Mouse (Mus musculus) telencephalon, adult 2 months (tissue): ENCODE measurements around the gene Glud1.
A peak's percentile ranks its signal among the peaks of the same experiment; 100 is the strongest.

Experiments
- DNase-seq: peaks from one replicate; pipeline ENCODE4 v3.0.0-alpha.2; 2011; ENCODE audit warnings: low read depth, low spot score

The Glud1 gene

DNA sequence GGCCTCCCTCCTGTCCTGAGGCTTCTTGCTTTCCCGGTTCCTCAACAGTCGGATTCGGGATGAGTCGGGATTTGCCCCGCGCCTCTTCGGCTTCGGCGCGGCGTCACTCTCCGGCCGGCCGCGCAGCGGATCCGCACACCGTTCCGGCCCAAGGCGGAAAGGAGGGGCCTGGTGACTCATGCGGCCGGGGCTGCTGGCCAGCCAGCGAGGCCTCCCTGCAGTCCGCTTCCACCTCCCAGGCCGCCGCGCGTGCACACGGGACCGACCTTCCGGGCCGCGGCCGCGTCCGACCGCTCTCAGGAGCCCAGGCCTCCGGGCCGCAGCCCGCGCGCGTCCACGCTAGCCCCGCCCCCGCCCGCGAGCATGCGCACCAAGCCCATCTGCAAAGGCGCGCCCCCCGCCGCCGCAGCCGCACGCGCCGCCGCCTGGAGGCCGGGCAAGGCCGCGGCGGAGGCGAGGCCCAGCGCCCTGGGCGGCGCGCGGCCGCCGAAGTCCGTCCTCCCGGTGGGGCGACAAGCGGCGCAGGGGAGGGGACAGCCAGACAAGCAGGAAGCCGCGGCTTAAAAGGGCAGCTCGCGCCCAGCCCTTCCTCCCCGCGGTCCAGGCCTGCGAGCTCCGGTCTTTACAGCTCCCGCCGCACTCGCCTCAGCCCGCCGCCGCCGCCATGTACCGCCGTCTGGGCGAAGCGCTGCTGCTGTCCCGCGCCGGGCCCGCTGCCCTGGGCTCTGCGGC lies at the start of gene Glud1, which contains the start of gene Shld2:
Gene Glud1, plus strand, starts transcription at position 494 of the 732 bp plus-strand sequence.
Gene Shld2, minus strand, starts transcription at position 260 of the 732 bp plus-strand sequence.
- DNase-seq, result peak; percentile 84

DNA sequence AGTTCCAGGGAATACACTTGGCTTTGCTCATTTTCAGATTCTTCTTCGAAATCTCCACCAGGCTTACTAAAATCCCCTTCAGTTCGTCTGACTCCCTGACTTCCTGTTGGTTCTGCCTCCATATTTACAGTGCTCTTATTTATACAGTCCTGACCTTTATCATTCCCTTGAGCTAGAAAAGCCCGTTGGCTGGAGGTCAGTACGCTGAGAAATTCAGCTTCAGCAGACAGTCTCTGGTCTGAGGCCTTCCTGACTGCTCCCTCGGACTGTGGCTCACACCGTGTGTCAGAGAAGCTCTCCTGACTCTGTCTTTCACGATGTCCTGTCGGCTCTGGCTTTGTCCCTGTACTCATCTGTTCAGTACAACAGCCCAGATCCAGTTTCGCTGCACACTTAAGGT lies 42.5 kb upstream of the Glud1 start:
- DNase-seq, result no peak

DNA sequence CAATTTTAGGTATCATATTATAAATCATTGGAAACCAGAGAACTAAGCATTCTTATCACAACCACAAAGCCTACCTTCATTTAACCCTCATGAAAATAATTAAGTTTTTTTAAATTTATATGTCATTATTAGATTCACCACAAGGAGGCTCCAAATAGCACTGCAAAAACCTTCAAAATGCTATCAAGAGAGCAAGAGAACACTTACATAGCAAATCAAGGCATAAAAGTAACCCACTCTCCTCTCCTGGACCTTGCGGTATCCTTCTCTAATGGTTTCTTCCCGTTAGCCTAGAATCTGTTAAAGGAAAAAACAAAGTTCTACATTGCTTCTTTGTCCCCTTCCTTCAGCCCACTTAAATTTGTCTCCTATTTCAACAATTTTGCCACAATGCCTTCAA lies 37.2 kb upstream of the Glud1 start:
- DNase-seq, result peak; percentile 8

DNA sequence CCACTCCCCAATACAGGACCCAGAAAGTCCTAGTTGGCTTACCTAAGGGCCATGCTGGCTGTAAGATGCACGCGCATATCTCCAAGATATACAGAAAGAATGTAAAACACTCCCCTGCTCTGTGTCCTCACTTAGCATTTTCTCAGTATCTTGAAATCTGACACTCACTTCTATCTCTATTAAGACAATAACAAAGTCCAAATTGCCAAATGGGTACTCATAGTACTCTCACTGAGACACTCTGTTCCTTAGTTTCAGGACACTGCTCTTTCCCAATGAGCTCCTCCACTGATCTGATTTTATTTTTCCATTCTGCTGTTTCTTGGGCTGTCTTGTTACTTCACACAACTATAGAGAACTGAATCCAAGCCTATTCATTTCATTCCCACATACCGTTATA lies 36.4 kb upstream of the Glud1 start:
- DNase-seq, result no peak

DNA sequence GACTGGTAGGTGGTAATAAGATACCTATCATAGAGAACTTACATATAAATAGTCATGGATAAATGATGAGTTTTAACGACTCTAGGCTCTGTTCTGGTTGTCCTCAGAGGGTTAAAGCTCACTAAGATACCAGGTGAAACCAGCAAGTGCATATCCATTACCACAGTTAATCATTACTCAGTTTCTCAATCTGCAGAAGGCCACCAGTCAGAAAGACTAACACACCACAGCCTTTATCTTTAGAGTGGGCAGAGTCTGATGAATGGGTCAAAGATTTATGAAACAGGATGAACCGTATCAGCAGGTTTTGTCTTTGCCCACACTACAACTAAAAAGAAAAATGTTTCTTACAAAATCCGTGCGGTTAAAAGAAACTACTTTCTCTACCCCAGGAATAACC lies 35.3 kb upstream of the Glud1 start:
- no peak for DNase-seq

DNA sequence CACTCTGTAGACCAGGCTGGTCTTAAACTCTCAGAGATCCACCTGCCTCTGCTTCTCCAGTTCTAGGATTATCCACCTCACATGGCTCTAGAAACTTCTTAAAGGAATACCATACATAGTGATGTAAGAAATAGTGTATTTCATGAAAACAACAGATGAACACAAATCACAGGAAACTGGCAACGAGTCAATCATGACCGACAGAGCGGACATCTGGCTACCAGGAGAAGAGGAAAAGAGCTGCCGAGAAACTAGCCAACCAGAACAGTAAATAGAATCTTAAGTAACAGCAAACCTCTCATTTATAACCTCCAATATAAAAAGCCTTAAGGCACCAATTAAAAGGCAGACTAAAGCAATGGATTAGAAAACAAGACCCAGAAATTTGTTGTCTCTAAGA lies 30.8 kb upstream of the Glud1 start:
- no peak for DNase-seq

DNA sequence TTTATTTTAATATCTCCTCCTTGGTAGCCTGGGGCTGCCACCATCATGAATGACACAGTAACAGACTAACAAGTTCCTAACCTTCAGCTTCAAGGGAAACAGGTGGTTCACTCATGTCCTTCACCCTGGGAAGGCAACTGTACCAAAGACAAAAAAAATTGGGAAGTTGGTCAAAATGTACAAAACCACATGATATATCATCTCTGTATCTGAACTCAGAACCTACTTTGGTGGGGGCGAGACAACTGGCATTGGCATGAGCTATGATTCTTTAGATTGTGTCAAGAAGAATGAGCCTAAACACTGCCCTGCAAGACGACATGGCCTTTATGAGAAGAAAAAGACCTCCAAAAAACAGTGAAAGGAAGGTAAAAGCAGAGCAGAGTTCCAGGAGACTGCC lies 29.7 kb upstream of the Glud1 start:
- DNase-seq, result no peak

DNA sequence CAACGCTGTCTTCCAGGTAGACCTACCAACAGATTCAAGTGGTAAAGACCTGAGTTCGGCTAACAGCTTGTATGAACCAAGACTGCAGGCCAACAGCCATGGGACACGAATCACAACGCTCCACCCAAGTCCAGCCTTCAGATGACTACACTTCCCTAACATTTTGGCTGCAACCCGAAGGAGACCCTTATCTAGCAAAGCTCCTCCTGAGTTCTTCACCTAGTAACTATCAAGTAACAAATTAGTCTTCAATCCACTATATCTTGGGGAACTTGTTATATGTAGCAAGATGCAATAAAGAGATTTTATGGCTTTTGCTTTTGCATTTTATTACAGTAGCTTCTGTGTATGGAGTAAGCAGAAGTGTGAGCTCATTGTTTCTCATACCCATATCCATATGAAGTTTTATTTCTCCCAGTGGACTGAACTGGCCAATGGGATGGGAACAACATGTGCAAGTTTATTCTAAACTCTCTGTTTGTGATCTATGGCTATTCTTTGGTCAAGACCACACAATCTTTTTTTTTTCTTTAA lies 28.7 kb upstream of the Glud1 start:
- DNase-seq, result no peak

DNA sequence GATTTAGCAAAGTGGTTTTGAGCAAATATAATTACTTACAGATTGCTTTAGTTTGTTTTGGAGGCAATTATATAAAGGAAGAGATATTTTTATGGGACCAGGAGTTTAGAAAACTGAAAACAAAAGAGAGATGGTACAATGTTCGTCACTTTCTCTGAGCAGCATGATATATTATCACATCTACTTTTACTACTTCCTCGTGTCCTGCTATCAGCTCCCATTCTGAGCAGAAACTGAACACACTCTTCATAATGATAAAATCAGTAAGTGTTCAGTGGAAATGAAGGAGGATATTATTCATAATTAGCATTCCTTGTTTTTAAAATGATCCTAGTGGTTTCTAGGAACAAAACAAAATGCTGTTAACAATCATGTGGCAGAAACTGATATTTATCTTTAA lies 22.1 kb upstream of the Glud1 start:
- no peak for DNase-seq

DNA sequence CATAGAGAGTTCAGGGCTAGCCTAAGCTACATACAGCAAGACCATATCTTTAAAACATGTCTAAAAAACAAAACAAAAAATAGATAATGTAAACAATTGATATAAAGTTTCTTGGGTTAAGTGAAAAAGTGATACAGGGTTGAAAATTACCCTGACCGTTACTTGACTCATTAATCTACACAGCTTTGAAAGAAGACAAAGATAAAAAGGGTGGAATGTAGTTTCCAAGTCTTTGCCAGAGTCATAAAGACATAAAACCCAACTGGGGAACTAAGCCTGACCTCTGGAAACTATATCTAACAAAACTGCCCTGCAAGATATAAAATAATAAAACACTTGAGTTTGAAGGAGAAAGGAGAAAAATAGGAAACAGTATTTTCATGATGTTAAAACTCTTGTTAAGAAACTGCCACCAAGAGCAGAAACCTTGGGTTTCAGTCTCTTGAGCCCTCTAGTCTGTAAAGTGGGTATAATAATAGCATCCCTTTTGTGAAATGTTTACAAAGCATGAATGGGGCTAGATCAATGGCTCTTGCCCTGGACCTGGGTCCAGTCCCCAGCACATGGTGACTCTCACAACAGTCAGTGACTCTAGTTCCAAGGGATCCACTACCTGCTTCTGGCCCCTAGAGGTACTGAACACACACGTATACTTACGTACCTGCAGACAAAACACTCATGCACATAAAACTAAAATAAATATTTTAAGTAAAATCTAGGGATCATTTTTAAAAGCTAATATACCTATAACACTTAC lies 21.1 kb upstream of the Glud1 start:
- no peak for DNase-seq

DNA sequence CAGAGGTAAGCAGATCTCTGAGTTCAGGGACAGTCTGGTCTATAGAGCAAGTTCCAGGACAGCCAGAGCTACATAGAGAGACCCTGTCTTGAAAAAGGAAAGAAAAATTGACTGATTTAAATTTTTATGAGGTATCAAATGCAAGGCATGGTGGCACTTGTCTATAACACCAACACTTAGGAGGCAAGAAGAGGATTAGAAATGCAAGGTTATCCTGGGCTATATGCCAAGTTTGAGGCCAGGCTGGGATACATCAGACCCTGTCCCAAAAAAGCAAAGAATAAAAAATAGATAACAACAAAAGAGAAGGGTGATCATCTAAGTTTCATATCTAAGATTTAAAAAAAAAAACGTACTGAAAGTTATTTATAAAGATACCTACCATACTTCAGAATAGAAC lies 20.3 kb upstream of the Glud1 start:
- no peak for DNase-seq

DNA sequence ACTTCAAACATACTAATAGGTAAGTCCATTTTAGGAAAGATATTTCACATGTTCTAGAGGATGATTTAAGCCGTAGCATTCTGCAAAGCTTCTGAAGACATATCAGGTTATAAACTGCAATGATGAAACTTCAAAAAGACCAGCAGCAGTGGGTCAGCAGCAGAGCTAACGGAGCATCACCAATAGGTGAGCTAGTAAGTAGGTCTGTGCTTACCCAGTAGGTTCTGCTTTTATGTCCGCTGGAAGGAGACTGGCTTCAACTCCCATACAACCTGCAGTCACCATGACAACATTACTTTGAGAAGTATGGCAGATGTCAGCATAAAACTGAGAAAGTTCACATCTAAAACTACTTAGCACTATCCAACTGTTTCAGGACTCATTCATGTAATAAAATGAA lies 16.9 kb upstream of the Glud1 start:
- DNase-seq, result no peak

DNA sequence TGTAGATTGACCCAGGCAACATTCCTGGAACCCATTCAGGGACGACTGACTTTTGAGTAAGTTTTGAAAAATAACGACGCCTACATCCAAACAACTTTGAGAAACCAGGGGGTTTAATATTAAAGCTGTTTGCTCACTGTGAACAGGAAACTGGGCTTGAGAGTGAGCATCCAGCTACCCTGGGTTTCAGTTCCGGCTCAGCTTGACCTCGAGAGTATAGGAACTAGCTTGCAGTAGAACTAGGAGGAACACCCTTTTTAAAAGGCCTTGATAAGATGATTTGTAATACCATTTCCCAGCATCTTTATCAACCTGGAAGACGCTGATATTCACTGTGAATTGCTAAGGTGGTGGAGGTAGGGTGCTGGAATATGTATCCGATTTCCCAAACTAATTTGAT lies 14.2 kb upstream of the Glud1 start:
- no peak for DNase-seq

DNA sequence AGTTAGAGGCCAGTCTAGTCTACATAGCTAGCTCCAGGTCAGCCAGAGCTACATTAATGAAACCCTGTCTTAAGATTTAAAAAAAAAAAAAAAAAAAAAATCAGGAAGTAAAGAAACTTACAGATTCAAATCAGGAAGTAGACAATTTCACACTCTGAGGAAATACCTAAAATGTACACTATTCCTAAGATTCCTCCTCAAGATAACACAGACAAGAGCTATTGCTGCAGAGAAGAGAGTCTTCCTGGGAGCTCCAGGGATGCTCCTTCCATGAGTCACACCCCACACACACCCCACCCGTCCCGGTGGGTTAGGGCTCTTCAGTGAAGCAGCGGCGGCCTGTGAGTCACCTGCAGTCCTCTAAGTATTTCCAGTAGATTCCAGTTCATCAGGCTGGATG lies 13.5 kb upstream of the Glud1 start:
- DNase-seq, result no peak

DNA sequence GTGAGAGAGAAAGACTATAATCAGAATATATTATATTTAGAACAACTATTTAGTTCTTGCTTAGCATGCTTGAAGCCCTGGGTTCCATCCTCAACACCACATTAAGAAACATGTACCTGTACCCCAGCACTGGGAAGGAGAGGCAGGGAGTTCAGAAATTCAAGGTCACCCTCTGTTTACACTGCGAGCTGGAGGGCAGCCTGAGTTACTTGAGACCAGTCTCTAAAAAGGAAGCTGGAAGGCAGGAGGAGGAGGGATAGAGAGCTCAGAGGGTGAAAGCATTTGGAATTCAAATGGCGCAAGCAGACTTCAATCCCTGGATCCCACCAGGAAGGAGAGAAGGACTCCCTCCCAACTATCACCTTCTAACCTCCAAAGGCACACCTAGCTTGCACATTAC lies 12.9 kb upstream of the Glud1 start:
- no peak for DNase-seq

DNA sequence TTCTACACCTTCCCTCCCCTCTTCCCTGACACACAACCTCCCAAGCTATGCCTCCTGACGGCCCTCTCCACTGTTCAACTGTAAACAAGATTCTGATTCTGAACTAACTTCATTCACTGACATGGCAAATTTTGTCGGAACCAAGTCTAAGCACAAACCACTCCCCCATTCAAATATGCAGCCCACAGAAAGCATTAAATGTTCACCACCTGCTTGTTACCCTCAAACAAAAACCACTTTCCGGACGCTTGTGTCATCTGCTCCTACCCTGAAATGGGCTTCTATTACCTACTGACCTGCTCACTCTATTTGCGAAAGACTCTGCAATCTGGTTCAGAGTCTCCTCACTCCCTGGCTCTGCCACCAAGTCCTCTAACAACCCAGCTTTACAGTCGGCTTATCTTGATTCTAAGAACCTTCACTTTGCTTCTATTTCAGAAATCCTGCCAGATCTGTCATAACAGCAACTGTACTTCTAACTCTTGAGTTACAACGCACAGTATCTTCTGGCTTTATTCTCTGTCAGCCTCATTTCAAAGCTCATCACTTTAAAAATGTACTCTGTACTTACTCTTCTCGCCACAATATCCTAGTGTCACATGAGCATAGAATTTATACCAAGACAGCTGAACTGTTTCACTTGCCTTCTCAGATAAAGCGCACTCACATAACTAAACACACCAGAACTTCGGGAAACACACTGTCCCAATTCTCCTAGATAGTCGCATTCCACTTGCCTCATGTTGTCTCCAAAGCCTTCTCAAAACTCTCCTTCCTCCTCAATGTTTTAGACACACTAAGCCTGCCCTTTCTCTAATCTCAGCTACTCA lies 11.4 kb upstream of the Glud1 start:
- no peak for DNase-seq

DNA sequence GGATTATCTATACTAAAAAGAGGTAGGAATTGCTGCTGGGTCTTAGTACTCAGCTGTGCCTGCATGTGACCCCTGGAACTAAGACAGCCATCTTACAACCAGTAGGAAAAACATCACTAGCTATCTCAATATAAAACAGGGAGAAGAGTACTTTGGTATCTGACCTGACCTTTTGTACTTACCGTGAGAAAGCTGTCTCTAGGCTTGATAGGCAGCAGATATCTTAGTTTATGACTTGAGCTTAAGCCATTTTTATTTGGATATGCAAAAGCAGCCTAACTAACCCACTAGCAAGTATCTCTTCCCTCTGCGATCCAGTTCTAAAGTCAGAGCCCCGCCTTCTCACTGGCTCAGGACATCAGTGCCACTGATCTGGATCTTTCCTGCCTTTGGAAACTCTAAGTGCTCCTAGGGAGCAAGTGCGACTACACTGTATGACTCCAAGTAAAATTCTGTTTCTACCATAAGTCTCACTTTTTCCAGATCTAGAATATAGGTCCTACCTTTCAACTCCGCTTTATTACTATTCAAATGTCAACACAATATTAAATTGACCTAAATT lies 7.8 kb upstream of the Glud1 start:
- DNase-seq, result no peak

DNA sequence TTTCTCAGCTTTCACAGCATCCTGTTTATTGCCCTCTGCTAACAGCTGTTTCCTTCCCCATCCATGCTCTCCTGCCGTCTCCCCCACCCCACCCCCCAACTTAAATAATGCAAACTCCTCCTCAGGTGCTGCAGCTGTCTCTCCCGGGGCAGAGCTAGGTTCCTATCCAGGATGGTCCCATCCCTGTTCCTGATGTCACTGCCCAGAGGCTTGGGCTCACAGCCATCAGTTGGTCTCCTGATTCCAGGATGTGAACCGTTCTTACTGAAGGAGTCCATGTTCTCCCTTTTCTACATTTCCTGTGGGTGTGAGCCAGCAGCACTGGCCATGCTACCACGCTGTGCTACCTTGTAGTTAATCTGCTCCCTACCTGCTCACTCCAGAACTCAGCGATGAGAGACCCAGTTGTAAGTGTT lies 7.3 kb upstream of the Glud1 start:
- no peak for DNase-seq

DNA sequence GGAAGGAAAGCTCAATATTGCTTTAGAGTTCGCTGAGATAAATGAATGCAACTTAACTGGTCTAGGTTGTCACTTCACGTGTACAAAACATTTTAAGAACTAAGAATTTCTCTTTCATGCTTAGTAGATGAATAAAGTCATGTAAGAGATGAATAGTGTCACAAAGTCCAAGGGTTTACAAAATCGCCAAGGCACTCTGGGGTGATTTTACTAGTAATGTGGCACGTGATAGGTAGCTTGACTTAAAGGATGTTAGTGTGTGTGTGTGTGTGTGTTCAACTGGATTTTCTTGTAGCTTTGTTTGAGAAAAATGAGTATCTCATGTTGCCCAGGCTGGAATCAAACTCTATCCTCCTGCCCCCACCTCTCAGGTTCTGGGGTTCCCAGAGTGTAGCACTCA lies 1.3 kb upstream of the Glud1 start:
- DNase-seq, result no peak

DNA sequence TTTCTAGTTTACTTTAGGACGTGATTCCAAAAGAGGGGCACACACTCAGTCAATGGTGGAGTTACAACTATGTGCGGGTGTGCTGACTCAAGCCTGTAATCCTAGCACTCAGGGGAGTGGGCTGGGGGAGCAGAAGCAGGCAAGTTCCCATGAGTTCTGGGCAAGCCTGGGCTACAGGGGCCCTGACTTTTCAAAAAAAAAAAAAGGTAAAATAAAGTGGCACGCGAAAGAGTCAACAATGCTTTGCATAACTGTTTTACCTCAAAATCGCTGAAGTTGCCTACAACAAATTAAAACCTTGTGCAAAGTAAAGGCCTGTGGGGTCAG lies 657 bp upstream of the Glud1 start:
- no peak for DNase-seq

DNA sequence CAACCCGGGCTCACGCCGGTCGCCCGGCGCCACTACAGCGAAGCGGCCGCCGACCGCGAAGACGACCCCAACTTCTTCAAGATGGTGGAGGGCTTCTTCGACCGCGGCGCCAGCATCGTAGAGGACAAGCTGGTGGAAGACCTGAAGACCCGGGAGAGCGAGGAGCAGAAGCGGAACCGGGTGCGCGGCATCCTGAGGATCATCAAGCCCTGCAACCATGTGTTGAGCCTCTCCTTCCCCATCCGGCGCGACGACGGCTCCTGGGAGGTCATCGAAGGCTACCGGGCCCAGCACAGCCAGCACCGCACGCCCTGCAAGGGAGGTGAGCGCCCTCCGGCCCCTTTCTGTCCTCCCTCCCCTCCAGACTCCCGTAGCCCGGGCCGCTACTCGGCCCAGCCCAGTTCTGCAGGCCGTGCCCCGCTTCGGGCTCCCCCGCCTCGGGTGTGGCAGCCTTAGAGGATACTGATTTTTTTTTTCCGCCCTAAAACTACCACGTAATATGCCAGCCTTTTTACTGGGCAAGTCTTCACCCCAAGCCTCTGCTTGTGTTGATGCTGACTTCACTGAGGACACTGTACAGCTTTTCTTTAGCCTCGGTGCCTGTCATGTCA lies 599 bp downstream of the Glud1 start:
- no peak for DNase-seq

DNA sequence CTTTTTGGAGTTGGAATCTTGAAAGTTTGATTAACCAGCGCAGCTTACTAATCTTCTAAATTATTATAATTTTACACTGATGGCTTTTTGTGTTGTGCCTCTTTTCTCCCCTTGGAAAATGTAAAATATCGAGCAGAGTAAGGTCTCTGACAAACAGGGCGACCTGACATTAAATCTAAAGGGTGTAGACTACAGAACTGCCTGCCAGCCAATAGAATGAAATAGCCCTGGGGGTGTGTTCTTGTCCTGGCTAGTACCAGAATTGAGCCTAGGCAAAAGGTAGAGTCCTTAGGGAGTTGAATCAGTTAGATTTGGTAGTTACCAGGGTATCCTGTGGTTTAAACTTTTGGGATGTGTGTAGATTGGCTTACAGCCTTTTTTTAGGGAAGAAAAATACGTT lies 1.2 kb downstream of the Glud1 start:
- no peak for DNase-seq
